Mouse (Mus musculus) G1E (cell line): Measurements from ENCODE around the gene Cyb5d2.

ENCODE experiments used
- CTCF ChIP-seq: IDR thresholded peaks from 2 replicates; pipeline ENCODE4 v1.5.1; 2012; ENCODE audit warnings: low read depth, low read length, inconsistent platforms, mixed read lengths
- POLR2AphosphoS5 ChIP-seq: IDR thresholded peaks from 2 replicates; pipeline ENCODE4 v1.6.1; 2012; ENCODE audit warnings: low read depth, low read length, inconsistent platforms; ENCODE audit not compliant: insufficient replicate concordance

DNA sequence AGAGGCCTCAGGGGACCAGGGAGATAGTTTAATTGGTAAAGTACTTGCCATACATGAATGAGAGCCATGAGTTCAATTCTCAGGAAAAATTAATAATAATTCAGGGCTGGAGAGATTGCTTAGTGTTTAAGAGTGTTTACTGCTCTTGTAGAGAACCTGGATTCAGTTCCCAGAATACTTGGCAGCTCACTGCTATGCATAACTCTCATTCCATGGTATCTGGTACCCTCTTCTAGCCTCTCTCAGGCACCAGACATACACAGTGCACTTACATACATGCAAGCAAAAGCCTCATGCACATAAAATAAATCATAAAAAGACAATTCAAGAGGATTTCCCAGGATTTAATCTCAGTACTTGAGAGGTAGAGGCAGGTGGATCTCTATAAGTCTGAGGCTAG lies 8.6 kb upstream of the Cyb5d2 start:
- TF ChIP-seq CTCF (no peak), POLR2AphosphoS5 (no peak)
